Mouse (Mus musculus) embryonic fibroblast, embryonic 13.5 days (primary cell): ENCODE measurements at regions not wholly inside any gene's neighbourhood (a gene's known extent, or its start where the extent isn't known, plus 50 kb on each side); places are given as distances from the start of the nearest gene placed in this dataset.
"Not testable (repeated sequence)": the region's sequence is repeated elsewhere in the genome, so short reads cannot be mapped to it uniquely, and the experiment has no call there.

Source experiments
- H3K27ac ChIP-seq: 2 replicates; pipeline ENCODE4 v1.5.1; 2012; ENCODE audit warnings: low read length, control low read depth, inconsistent platforms; ENCODE audit not compliant: insufficient read depth
- H3K4me1 ChIP-seq: 2 replicates; pipeline ENCODE4 v1.6.1; 2011; ENCODE audit warnings: low read length; ENCODE audit not compliant: control insufficient read depth, insufficient read depth
- H3K4me3 ChIP-seq: 2 replicates; pipeline ENCODE4 v1.5.1; 2011; ENCODE audit warnings: mild to moderate bottlenecking, control low read depth, low read length; ENCODE audit not compliant: insufficient read depth
- CTCF ChIP-seq: IDR thresholded peaks from 2 replicates; pipeline ENCODE4 v1.5.1; 2011; ENCODE audit warnings: mild to moderate bottlenecking, control low read depth, low read length, moderate library complexity, borderline replicate concordance; ENCODE audit not compliant: insufficient read depth
- POLR2A ChIP-seq: IDR thresholded peaks from 2 replicates; pipeline ENCODE4 v1.6.1; 2011; ENCODE audit warnings: low read depth, mild to moderate bottlenecking, control low read depth, low read length, moderate library complexity

DNA sequence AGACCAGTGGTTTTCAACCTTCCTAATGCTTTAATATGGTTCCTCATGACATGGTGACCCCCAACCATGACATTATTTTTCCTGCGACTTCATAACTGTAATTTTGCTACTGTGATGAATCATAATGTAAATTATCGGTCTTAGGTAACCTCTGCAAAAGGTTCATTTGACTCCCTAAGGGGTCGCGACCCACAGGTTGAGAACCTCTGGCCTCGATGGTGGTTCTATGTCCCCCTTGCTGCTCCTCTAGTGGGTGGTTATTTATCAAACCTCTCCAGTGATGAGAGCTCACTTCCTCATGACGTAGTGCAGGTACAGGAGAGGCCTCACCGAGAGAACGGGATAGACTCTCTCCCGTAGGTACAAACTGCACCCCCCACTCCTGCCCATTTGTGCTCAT lies 158.9 kb downstream of the Opa1 start:
- H3K4me1 ChIP-seq = peaks cover 21% of the 10 kb centered on the region
- TF ChIP-seq CTCF (no peak), POLR2A (no peak)
- H3K27ac ChIP-seq = no peak overlapping the region

GRCm38 (mm10) chr16:29742497-29743230 lies 163.5 kb downstream of the Opa1 start:
- Histone ChIP-seq H3K4me3 (no peak overlapping the region), H3K4me1 (peaks cover 9% of the 10 kb centered on the region; the same call in 1 of the 2 replicates), H3K27ac (no peak overlapping the region)
- TF ChIP-seq CTCF (no peak), POLR2A (no peak)

More for the DNA sequence above, 158.9 kb downstream of the Opa1 start:
- no peak overlapping the region for H3K4me3 ChIP-seq

- H3K4me1 ChIP-seq = peaks cover 9% of the 10 kb centered on the region; the same call in 1 of the 2 replicates
- no peak overlapping the region for H3K4me3 ChIP-seq
- H3K27ac ChIP-seq = no peak overlapping the region
- no peak for TF ChIP-seq POLR2A
- no peak for TF ChIP-seq CTCF
Observed at GRCm38 (mm10) chr16:29745486-29745885, 166.4 kb downstream of the Opa1 start.

DNA sequence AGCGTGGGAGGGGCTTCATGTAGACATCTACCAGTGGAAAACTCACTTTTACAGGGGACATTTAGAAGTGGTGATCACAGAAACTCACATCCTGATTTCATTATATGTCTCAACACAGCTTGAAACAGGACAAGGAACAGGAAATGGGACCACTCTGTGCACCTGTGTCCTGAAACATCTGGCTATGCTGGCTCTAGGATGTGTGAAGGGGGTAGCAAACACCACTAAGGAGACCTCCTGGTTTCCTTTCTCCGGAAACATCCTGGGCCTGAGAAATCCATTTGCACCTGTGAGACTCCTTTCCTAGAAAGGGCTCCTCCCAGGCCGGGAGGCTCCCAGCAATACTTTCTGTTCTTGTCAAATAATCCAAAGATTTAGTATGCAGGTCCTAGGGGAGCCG lies 167.1 kb downstream of the Opa1 start:
- no peak for TF ChIP-seq CTCF
- no peak for TF ChIP-seq POLR2A
- Histone ChIP-seq H3K4me3 (no peak overlapping the region), H3K27ac (no peak overlapping the region), H3K4me1 (peaks cover 9% of the 10 kb centered on the region; the same call in 1 of the 2 replicates)

GRCm38 (mm10) chr16:29749167-29749566 lies 170.0 kb downstream of the Opa1 start:
- no peaks in the 10 kb centered on the region for H3K4me1 ChIP-seq
- TF ChIP-seq CTCF (no peak), POLR2A (no peak)
- H3K27ac ChIP-seq = no peak overlapping the region
- H3K4me3 ChIP-seq = no peak overlapping the region

- H3K27ac ChIP-seq = no peak overlapping the region
- H3K4me1 ChIP-seq = no peaks in the 10 kb centered on the region
- TF ChIP-seq CTCF = no peak
- no peak for TF ChIP-seq POLR2A
- no peak overlapping the region for H3K4me3 ChIP-seq
Observed at GRCm38 (mm10) chr16:29754579-29755199, 175.6 kb downstream of the Opa1 start.

- TF ChIP-seq POLR2A = no peak
- no peak for TF ChIP-seq CTCF
- H3K27ac ChIP-seq = no peak overlapping the region
- no peak overlapping the region for H3K4me3 ChIP-seq
- H3K4me1 ChIP-seq = no peaks in the 10 kb centered on the region
Observed at GRCm38 (mm10) chr16:29758246-29758645, 179.1 kb downstream of the Opa1 start.

- TF ChIP-seq POLR2A (no peak), CTCF (no peak)
- no peaks in the 10 kb centered on the region for H3K4me1 ChIP-seq
- no peak overlapping the region for H3K4me3 ChIP-seq
- no peak overlapping the region for H3K27ac ChIP-seq
Observed at GRCm38 (mm10) chr16:29759416-29759815, 180.3 kb downstream of the Opa1 start.

GRCm38 (mm10) chr16:29760627-29761026 lies 181.5 kb downstream of the Opa1 start:
- TF ChIP-seq POLR2A (no peak), CTCF (no peak)
- Histone ChIP-seq H3K27ac (no peak overlapping the region), H3K4me1 (no peaks in the 10 kb centered on the region), H3K4me3 (no peak overlapping the region)

DNA sequence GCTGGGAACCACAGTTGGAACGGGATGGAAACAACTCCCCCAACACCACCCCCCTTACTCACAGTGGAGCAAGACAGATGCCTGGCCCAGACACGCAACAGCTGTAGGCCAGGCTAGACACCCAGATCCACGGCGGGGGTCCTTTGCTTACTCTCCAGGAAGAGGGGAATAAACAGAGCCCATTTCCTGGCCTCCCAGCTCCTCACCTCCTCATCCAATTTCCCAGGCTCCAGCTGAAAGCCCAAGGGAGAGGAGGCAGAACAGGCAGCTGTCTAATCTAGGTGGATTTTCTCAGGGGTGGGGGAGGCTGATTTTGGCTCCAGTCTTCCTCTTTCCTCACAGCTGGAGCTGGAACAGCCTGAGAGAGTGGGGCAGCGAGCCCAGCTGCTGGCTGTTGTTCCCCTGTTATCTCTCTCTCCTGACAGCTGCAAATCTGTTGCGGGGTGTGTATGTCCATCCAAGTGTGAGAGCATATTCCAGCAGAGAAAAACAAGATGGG lies 182.7 kb downstream of the Opa1 start:
- Histone ChIP-seq H3K4me3 (no peak overlapping the region), H3K4me1 (no peaks in the 10 kb centered on the region), H3K27ac (no peak overlapping the region)
- TF ChIP-seq POLR2A = no peak
- no peak for TF ChIP-seq CTCF

- Histone ChIP-seq H3K4me3 (no peak overlapping the region), H3K27ac (no peak overlapping the region), H3K4me1 (no peaks in the 10 kb centered on the region)
- TF ChIP-seq POLR2A (no peak), CTCF (no peak)
Observed at GRCm38 (mm10) chr16:29764376-29764775, 185.2 kb downstream of the Opa1 start.

DNA sequence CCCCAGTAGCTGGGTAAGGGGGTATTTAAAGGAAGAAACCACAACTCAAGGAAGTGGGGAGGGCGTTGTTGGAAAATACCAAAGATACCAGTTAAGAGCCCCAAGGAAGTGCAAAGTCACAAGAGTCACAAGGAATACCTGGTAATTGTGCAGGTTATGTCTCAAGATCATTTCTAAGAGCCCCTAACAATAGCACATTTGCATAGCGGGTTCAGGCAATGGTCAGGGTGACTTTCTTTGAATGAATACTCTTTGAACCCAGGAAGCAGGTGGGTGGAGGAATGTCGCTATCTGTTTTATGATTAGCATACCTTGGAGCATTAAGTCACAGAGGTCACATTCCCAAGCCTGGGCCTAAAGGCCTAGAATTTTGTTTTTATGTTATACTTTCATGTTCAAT lies 186.7 kb downstream of the Opa1 start:
- H3K27ac ChIP-seq, H3K4me3 ChIP-seq, H3K4me1 ChIP-seq: not testable (repeated sequence)
